8 mouse cellular contexts compared by ENCODE assay signal in the genomic region with DNA sequence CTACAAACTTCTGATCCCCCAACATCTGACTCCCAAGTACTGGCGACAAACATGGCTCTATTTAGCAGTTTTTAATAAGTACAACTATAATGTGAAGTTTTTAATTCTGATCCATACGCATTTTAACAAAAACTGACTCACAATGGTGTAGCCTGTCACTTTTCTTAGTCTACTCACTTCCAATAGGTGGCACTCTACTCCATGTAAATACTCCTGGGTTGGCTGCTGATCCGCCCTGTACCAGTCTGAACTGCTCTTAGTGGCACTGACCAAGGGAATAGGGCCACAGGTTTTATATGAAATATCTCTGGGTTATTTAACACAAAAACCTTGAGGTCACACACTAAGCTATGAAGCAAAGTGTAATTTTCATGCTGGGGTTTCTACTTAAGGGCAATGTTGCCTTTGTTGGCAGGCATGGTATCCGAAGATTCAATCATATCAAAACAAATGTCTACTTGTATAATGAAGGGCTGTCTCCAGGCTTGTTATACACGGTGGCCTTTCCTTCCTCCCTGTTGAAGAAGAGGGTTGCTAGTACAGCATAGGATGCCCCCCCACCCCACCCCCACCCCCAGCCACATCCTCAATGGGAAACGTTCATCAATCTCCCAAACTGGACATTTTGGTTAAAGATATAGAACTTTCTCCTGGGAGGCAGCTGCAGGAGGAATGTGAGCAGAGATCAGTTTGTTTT.
DNase-seq lines count a peak whose midpoint lies in the region.

No protein-coding gene starts in this region.

- DNase-seq in cerebellum, postnatal 14 days = peak; percentile 40 to 44
- no peak for DNase-seq in cerebellum, adult 11 months
- peak; percentile 62 for DNase-seq in CD4-positive helper T cell, adult 2 months (ENCODE audit: low read depth, low spot score)
- peak; percentile 81 for DNase-seq in embryo, embryonic 11 days
- peak; percentile 46 for DNase-seq in heart, postnatal 4 days
- DNase-seq in kidney, postnatal 36 days = peak; percentile 70 to 81
- DNase-seq in mesoderm, embryonic 11.5 days (ENCODE audit: low read depth, low spot score) = peak; percentile 52
- DNase-seq in thymus, postnatal 25 days = peak; percentile 24
